Mouse (Mus musculus): ENCODE results near the gene Slc26a8. TPM values are rescaled to one million over a fixed set of nuclear protein-coding genes. Genes with fewer than 3 reads are reported as not detected.
A peak's percentile ranks its signal among the peaks of the same experiment; 100 is the strongest.

Gene Slc26a8
- polyA plus RNA-seq, 1 experiment: not detected

- Histone ChIP-seq H3K4me2 (ENCODE audit: low read depth) (no peak within 1 kb of the TSS), H3K27me3 (ENCODE audit: control insufficient read depth, insufficient read depth, insufficient read length) (no peaks in the 10 kb centered on the region), H3K36me3 (ENCODE audit: control insufficient read depth, insufficient read depth) (peaks cover 24% of the 10 kb centered on the region), H3K79me2 (ENCODE audit: control insufficient read depth, insufficient read depth) (peaks cover 9% of the 10 kb centered on the region), H3K4me3 (no peak within 1 kb of the TSS), H3ac (ENCODE audit: control insufficient read depth, insufficient read length) (no peak within 1 kb of the TSS)
- TF ChIP-seq SRF (IDR thresholded peaks at IDR 0.05; ENCODE audit: control insufficient read depth, insufficient read length, low read depth): no peak
- no peak for TF ChIP-seq MYOD1 (IDR thresholded peaks at IDR 0.05; ENCODE audit: control insufficient read depth in 1 of 3, insufficient read length in 2 of 3, low read depth in 2 of 3)
- no peak for TF ChIP-seq REST (IDR thresholded peaks at IDR 0.05; ENCODE audit: insufficient read depth, insufficient read length)
- TF ChIP-seq TCF3 (IDR thresholded peaks at IDR 0.05; ENCODE audit: insufficient read length, low read depth): no peak
- TF ChIP-seq E2F4 (IDR thresholded peaks at IDR 0.05; ENCODE audit: insufficient read depth): no peak
- TF ChIP-seq POLR2A (IDR thresholded peaks at IDR 0.05; ENCODE audit: insufficient read length, low read depth): no peak
- no peak for TF ChIP-seq CEBPB (IDR thresholded peaks at IDR 0.05; ENCODE audit: insufficient read depth, poor library complexity, severe bottlenecking)
- no peak for TF ChIP-seq POLR2AphosphoS2 (IDR thresholded peaks at IDR 0.05; ENCODE audit: insufficient read length, low read depth)
- no peak for TF ChIP-seq MAX (IDR thresholded peaks at IDR 0.05; ENCODE audit: low read depth)
- no peak for TF ChIP-seq TCF12 (IDR thresholded peaks at IDR 0.05; ENCODE audit: insufficient read depth, poor library complexity, severe bottlenecking)
- TF ChIP-seq MYOG (IDR thresholded peaks at IDR 0.05; ENCODE audit: control insufficient read depth in 1 of 3, insufficient read depth in 1 of 3, insufficient read length in 2 of 3, low read depth in 2 of 3): no peak
- TF ChIP-seq USF1 (IDR thresholded peaks at IDR 0.05; ENCODE audit: low read depth): no peak
These were observed 35.8 kb upstream of the Slc26a8 start, which contains the start of gene AC170998.1 for GRCm38 (mm10) chr17:28725783-28726182. Gene AC170998.1, plus strand, starts transcription at chr17:28726083.

- Histone ChIP-seq H3K36me3 (ENCODE audit: control insufficient read depth, insufficient read depth) (peaks cover 37% of the 10 kb centered on the region), H3K27me3 (ENCODE audit: control insufficient read depth, insufficient read depth, insufficient read length) (no peaks in the 10 kb centered on the region)
- TF ChIP-seq POLR2AphosphoS2 (IDR thresholded peaks at IDR 0.05; ENCODE audit: insufficient read length, low read depth): no peak
- TF ChIP-seq MAX (IDR thresholded peaks at IDR 0.05; ENCODE audit: low read depth): no peak
- no peak for TF ChIP-seq TCF12 (IDR thresholded peaks at IDR 0.05; ENCODE audit: insufficient read depth, poor library complexity, severe bottlenecking)
- no peak for TF ChIP-seq SRF (IDR thresholded peaks at IDR 0.05; ENCODE audit: control insufficient read depth, insufficient read length, low read depth)
- TF ChIP-seq CEBPB (IDR thresholded peaks at IDR 0.05; ENCODE audit: insufficient read depth, poor library complexity, severe bottlenecking): no peak
- no peak for TF ChIP-seq REST (IDR thresholded peaks at IDR 0.05; ENCODE audit: insufficient read depth, insufficient read length)
- TF ChIP-seq MYOG (IDR thresholded peaks at IDR 0.05; ENCODE audit: control insufficient read depth in 1 of 3, insufficient read depth in 1 of 3, insufficient read length in 2 of 3, low read depth in 2 of 3): no peak
- TF ChIP-seq POLR2A (IDR thresholded peaks at IDR 0.05; ENCODE audit: insufficient read length, low read depth): no peak
- TF ChIP-seq E2F4 (IDR thresholded peaks at IDR 0.05; ENCODE audit: insufficient read depth): no peak
- TF ChIP-seq USF1 (IDR thresholded peaks at IDR 0.05; ENCODE audit: low read depth): no peak
- TF ChIP-seq MYOD1 (IDR thresholded peaks at IDR 0.05; ENCODE audit: control insufficient read depth in 1 of 3, insufficient read length in 2 of 3, low read depth in 2 of 3): no peak
- no peak for TF ChIP-seq TCF3 (IDR thresholded peaks at IDR 0.05; ENCODE audit: insufficient read length, low read depth)
These were observed 27.5 kb upstream of the Slc26a8 start for GRCm38 (mm10) chr17:28717535-28717934.

GRCm38 (mm10) chr17:28715832-28716548 is 26.0 kb upstream of the Slc26a8 start:
- no peak overlapping the region for H3K4me3 ChIP-seq
- peaks cover 33% of the 10 kb centered on the region for H3K79me2 ChIP-seq (ENCODE audit: control insufficient read depth, insufficient read depth)
- H3K4me2 ChIP-seq (ENCODE audit: low read depth): no peak overlapping the region
- peaks cover 37% of the 10 kb centered on the region for H3K36me3 ChIP-seq (ENCODE audit: control insufficient read depth, insufficient read depth)
- TF ChIP-seq MAX (IDR thresholded peaks at IDR 0.05; ENCODE audit: low read depth): no peak
- no peak for TF ChIP-seq TCF12 (IDR thresholded peaks at IDR 0.05; ENCODE audit: insufficient read depth, poor library complexity, severe bottlenecking)
- TF ChIP-seq USF1 (IDR thresholded peaks at IDR 0.05; ENCODE audit: low read depth): no peak
- TF ChIP-seq E2F4 (IDR thresholded peaks at IDR 0.05; ENCODE audit: insufficient read depth): no peak
- peak; percentile 21; the same call in 1 of the 2 replicates for TF ChIP-seq CEBPB (IDR thresholded peaks at IDR 0.05; ENCODE audit: insufficient read depth, poor library complexity, severe bottlenecking)
- TF ChIP-seq MYOD1 (IDR thresholded peaks at IDR 0.05; ENCODE audit: control insufficient read depth in 1 of 3, insufficient read length in 2 of 3, low read depth in 2 of 3): peak; percentile 48 to 78 (median 52)
- TF ChIP-seq POLR2A (IDR thresholded peaks at IDR 0.05; ENCODE audit: insufficient read length, low read depth): no peak
- no peak for TF ChIP-seq TCF3 (IDR thresholded peaks at IDR 0.05; ENCODE audit: insufficient read length, low read depth)
- peak in 1 of 3 experiments; percentile 1 for TF ChIP-seq MYOG (IDR thresholded peaks at IDR 0.05; ENCODE audit: control insufficient read depth in 1 of 3, insufficient read depth in 1 of 3, insufficient read length in 2 of 3, low read depth in 2 of 3)
- TF ChIP-seq SRF (IDR thresholded peaks at IDR 0.05; ENCODE audit: control insufficient read depth, insufficient read length, low read depth): no peak
- no peak for TF ChIP-seq POLR2AphosphoS2 (IDR thresholded peaks at IDR 0.05; ENCODE audit: insufficient read length, low read depth)
- no peak for TF ChIP-seq REST (IDR thresholded peaks at IDR 0.05; ENCODE audit: insufficient read depth, insufficient read length)
- H3ac ChIP-seq (ENCODE audit: control insufficient read depth, insufficient read length): no peak overlapping the region
- no peaks in the 10 kb centered on the region for H3K27me3 ChIP-seq (ENCODE audit: control insufficient read depth, insufficient read depth, insufficient read length)

More at GRCm38 (mm10) chr17:28717535-28717934, 27.5 kb upstream of the Slc26a8 start:
- H3K4me2 ChIP-seq (ENCODE audit: low read depth): no peak overlapping the region
- H3ac ChIP-seq (ENCODE audit: control insufficient read depth, insufficient read length): no peak overlapping the region
- peaks cover 24% of the 10 kb centered on the region for H3K79me2 ChIP-seq (ENCODE audit: control insufficient read depth, insufficient read depth)
- no peak overlapping the region for H3K4me3 ChIP-seq

GRCm38 (mm10) chr17:28714006-28714405 is 24.0 kb upstream of the Slc26a8 start:
- Histone ChIP-seq H3K36me3 (ENCODE audit: control insufficient read depth, insufficient read depth) (peaks cover 25% of the 10 kb centered on the region), H3K79me2 (ENCODE audit: control insufficient read depth, insufficient read depth) (peaks cover 44% of the 10 kb centered on the region), H3K4me2 (ENCODE audit: low read depth) (no peak overlapping the region), H3K4me3 (no peak overlapping the region), H3K27me3 (ENCODE audit: control insufficient read depth, insufficient read depth, insufficient read length) (no peaks in the 10 kb centered on the region), H3ac (ENCODE audit: control insufficient read depth, insufficient read length) (no peak overlapping the region)
- no peak for TF ChIP-seq MAX (IDR thresholded peaks at IDR 0.05; ENCODE audit: low read depth)
- no peak for TF ChIP-seq POLR2A (IDR thresholded peaks at IDR 0.05; ENCODE audit: insufficient read length, low read depth)
- TF ChIP-seq REST (IDR thresholded peaks at IDR 0.05; ENCODE audit: insufficient read depth, insufficient read length): no peak
- TF ChIP-seq TCF12 (IDR thresholded peaks at IDR 0.05; ENCODE audit: insufficient read depth, poor library complexity, severe bottlenecking): no peak
- no peak for TF ChIP-seq E2F4 (IDR thresholded peaks at IDR 0.05; ENCODE audit: insufficient read depth)
- no peak for TF ChIP-seq MYOD1 (IDR thresholded peaks at IDR 0.05; ENCODE audit: control insufficient read depth in 1 of 3, insufficient read length in 2 of 3, low read depth in 2 of 3)
- TF ChIP-seq TCF3 (IDR thresholded peaks at IDR 0.05; ENCODE audit: insufficient read length, low read depth): no peak
- no peak for TF ChIP-seq USF1 (IDR thresholded peaks at IDR 0.05; ENCODE audit: low read depth)
- TF ChIP-seq POLR2AphosphoS2 (IDR thresholded peaks at IDR 0.05; ENCODE audit: insufficient read length, low read depth): no peak
- TF ChIP-seq MYOG (IDR thresholded peaks at IDR 0.05; ENCODE audit: control insufficient read depth in 1 of 3, insufficient read depth in 1 of 3, insufficient read length in 2 of 3, low read depth in 2 of 3): no peak
- TF ChIP-seq CEBPB (IDR thresholded peaks at IDR 0.05; ENCODE audit: insufficient read depth, poor library complexity, severe bottlenecking): no peak
- TF ChIP-seq SRF (IDR thresholded peaks at IDR 0.05; ENCODE audit: control insufficient read depth, insufficient read length, low read depth): no peak
